Mouse (Mus musculus): ENCODE results near the gene Ccdc162. TPM values are rescaled to one million over a fixed set of nuclear protein-coding genes. Genes with fewer than 3 reads are reported as not detected.

The Ccdc162 gene
- total and polyA plus RNA-seq, 3 experiments = 0.60 TPM; not detected in 2

DNA sequence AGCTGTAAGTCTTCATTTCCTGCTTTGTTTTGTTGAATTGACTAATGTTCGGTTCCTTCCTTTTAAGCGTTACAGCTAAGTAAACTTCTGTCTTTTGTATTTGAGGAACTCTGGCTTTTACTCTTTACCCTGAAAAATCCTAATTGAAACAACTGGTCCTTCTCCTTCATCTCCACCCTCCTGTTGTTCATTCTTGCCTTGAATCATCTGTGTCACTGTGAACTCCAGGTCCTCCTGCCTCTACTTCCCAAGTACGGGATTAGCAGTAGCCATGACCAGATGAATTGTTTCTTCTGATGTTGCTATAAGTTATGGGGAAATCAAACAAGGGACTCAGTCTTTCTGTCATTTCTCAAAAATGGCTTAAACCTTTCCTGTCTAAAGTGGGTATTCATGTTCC lies 193.0 kb downstream of the Ccdc162 start:
- TF ChIP-seq GATA2 (IDR thresholded peaks at IDR 0.05; ENCODE audit: borderline replicate concordance, low read depth, low read length) (no peak), POLR2AphosphoS5 (IDR thresholded peaks at IDR 0.05; ENCODE audit: insufficient replicate concordance, low read depth, low read length) (no peak), GATA1 (IDR thresholded peaks at IDR 0.05; ENCODE audit: borderline replicate concordance, low read length) (no peak), CTCF (IDR thresholded peaks at IDR 0.05; ENCODE audit: low read depth, low read length) (no peak), TAL1 (conservative IDR thresholded peaks at IDR 0.05; ENCODE audit: low read depth, low read length) (no peak)
- Histone ChIP-seq H3K4me3 (ENCODE audit: low read depth, low read length) (no peak overlapping the region), H3K36me3 (replicated peaks) (peaks cover 50% of the 10 kb centered on the region), H3K9me3 (replicated peaks) (no peaks in the 10 kb centered on the region), H3K4me1 (ENCODE audit: insufficient read depth, low read depth, low read length) (peaks cover 45% of the 10 kb centered on the region), H3K27me3 (ENCODE audit: insufficient read depth, low read length) (no peaks in the 10 kb centered on the region)
- DNase-seq (ENCODE audit: low spot score) (no peak), ATAC-seq (ENCODE audit: extremely low read depth, insufficient number of reproducible peaks, low FRiP score, poor library complexity, severe bottlenecking) (no peak)

GRCm38 (mm10) chr10:41520410-41520673 lies 196.1 kb downstream of the Ccdc162 start:
- Histone ChIP-seq H3K36me3 (replicated peaks) (peaks cover 26% of the 10 kb centered on the region), H3K27me3 (ENCODE audit: insufficient read depth, low read length) (no peaks in the 10 kb centered on the region), H3K9me3 (replicated peaks) (no peaks in the 10 kb centered on the region), H3K4me3 (ENCODE audit: low read depth, low read length) (peak overlapping the region; percentile 96), H3K4me1 (ENCODE audit: insufficient read depth, low read depth, low read length) (peaks cover 38% of the 10 kb centered on the region)
- no peak for ATAC-seq (ENCODE audit: extremely low read depth, insufficient number of reproducible peaks, low FRiP score, poor library complexity, severe bottlenecking)
- DNase-seq (ENCODE audit: low spot score) = no peak
- TF ChIP-seq TAL1 (conservative IDR thresholded peaks at IDR 0.05; ENCODE audit: low read depth, low read length) = no peak
- TF ChIP-seq POLR2AphosphoS5 (IDR thresholded peaks at IDR 0.05; ENCODE audit: insufficient replicate concordance, low read depth, low read length) = no peak
- no peak for TF ChIP-seq GATA1 (IDR thresholded peaks at IDR 0.05; ENCODE audit: borderline replicate concordance, low read length)
- no peak for TF ChIP-seq CTCF (IDR thresholded peaks at IDR 0.05; ENCODE audit: low read depth, low read length)
- no peak for TF ChIP-seq GATA2 (IDR thresholded peaks at IDR 0.05; ENCODE audit: borderline replicate concordance, low read depth, low read length)

GRCm38 (mm10) chr10:41519640-41520409 lies 196.6 kb downstream of the Ccdc162 start:
- ATAC-seq (ENCODE audit: extremely low read depth, insufficient number of reproducible peaks, low FRiP score, poor library complexity, severe bottlenecking) (no peak), DNase-seq (ENCODE audit: low spot score) (peak; percentile 42)
- TF ChIP-seq GATA2 (IDR thresholded peaks at IDR 0.05; ENCODE audit: borderline replicate concordance, low read depth, low read length) (no peak), CTCF (IDR thresholded peaks at IDR 0.05; ENCODE audit: low read depth, low read length) (no peak), POLR2AphosphoS5 (IDR thresholded peaks at IDR 0.05; ENCODE audit: insufficient replicate concordance, low read depth, low read length) (no peak), TAL1 (conservative IDR thresholded peaks at IDR 0.05; ENCODE audit: low read depth, low read length) (no peak), GATA1 (IDR thresholded peaks at IDR 0.05; ENCODE audit: borderline replicate concordance, low read length) (no peak)

GRCm38 (mm10) chr10:41518981-41519618 lies 197.3 kb downstream of the Ccdc162 start, which contains the start of gene Cd164:
Cd164 (plus strand) TSS chr10:41519414.
- Histone ChIP-seq H3K36me3 (replicated peaks) (peaks cover 18% of the 10 kb centered on the region), H3K9me3 (replicated peaks) (no peaks in the 10 kb centered on the region)
- peak; percentile 77 for ATAC-seq (ENCODE audit: extremely low read depth, insufficient number of reproducible peaks, low FRiP score, poor library complexity, severe bottlenecking)

More at GRCm38 (mm10) chr10:41519640-41520409, 196.6 kb downstream of the Ccdc162 start:
- no peaks in the 10 kb centered on the region for H3K9me3 ChIP-seq (replicated peaks)
- H3K36me3 ChIP-seq (replicated peaks) = peaks cover 23% of the 10 kb centered on the region
- H3K4me3 ChIP-seq (ENCODE audit: low read depth, low read length) = peak overlapping the region; percentile 96
- no peaks in the 10 kb centered on the region; the same call in 1 of the 2 replicates for H3K27me3 ChIP-seq (ENCODE audit: insufficient read depth, low read length)
- peaks cover 34% of the 10 kb centered on the region for H3K4me1 ChIP-seq (ENCODE audit: insufficient read depth, low read depth, low read length)

GRCm38 (mm10) chr10:41518508-41518980 lies 197.9 kb downstream of the Ccdc162 start:
- Histone ChIP-seq H3K4me1 (ENCODE audit: insufficient read depth, low read depth, low read length) (peaks cover 24% of the 10 kb centered on the region), H3K36me3 (replicated peaks) (peaks cover 14% of the 10 kb centered on the region), H3K27me3 (ENCODE audit: insufficient read depth, low read length) (peaks cover 4% of the 10 kb centered on the region), H3K4me3 (ENCODE audit: low read depth, low read length) (peak overlapping the region; percentile 96), H3K9me3 (replicated peaks) (no peaks in the 10 kb centered on the region)
- TF ChIP-seq CTCF (IDR thresholded peaks at IDR 0.05; ENCODE audit: low read depth, low read length) (no peak), GATA1 (IDR thresholded peaks at IDR 0.05; ENCODE audit: borderline replicate concordance, low read length) (no peak), POLR2AphosphoS5 (IDR thresholded peaks at IDR 0.05; ENCODE audit: insufficient replicate concordance, low read depth, low read length) (no peak), GATA2 (IDR thresholded peaks at IDR 0.05; ENCODE audit: borderline replicate concordance, low read depth, low read length) (no peak), TAL1 (conservative IDR thresholded peaks at IDR 0.05; ENCODE audit: low read depth, low read length) (no peak)
- peak; percentile 61 for ATAC-seq (ENCODE audit: extremely low read depth, insufficient number of reproducible peaks, low FRiP score, poor library complexity, severe bottlenecking)
- peak; percentile 49 for DNase-seq (ENCODE audit: low spot score)

More at GRCm38 (mm10) chr10:41518981-41519618, 197.3 kb downstream of the Ccdc162 start, which contains the start of gene Cd164:
- H3K27me3 ChIP-seq (ENCODE audit: insufficient read depth, low read length) = no peaks in the 10 kb centered on the region; the same call in 1 of the 2 replicates
- H3K4me1 ChIP-seq (ENCODE audit: insufficient read depth, low read depth, low read length) = peaks cover 29% of the 10 kb centered on the region
- peak; percentile 82 for DNase-seq (ENCODE audit: low spot score)
- H3K4me3 ChIP-seq (ENCODE audit: low read depth, low read length) = peak within 1 kb of the TSS; percentile 96
- TF ChIP-seq GATA2 (IDR thresholded peaks at IDR 0.05; ENCODE audit: borderline replicate concordance, low read depth, low read length) (no peak), CTCF (IDR thresholded peaks at IDR 0.05; ENCODE audit: low read depth, low read length) (no peak), GATA1 (IDR thresholded peaks at IDR 0.05; ENCODE audit: borderline replicate concordance, low read length) (no peak), POLR2AphosphoS5 (IDR thresholded peaks at IDR 0.05; ENCODE audit: insufficient replicate concordance, low read depth, low read length) (no peak), TAL1 (conservative IDR thresholded peaks at IDR 0.05; ENCODE audit: low read depth, low read length) (no peak)

GRCm38 (mm10) chr10:41514921-41515320 lies 201.5 kb downstream of the Ccdc162 start:
- no peaks in the 10 kb centered on the region for H3K9me3 ChIP-seq (replicated peaks)
- peaks cover 4% of the 10 kb centered on the region for H3K4me1 ChIP-seq (ENCODE audit: insufficient read depth, low read depth, low read length)
- DNase-seq (ENCODE audit: low spot score) = no peak
- no peak overlapping the region for H3K4me3 ChIP-seq (ENCODE audit: low read depth, low read length)
- TF ChIP-seq GATA1 (IDR thresholded peaks at IDR 0.05; ENCODE audit: borderline replicate concordance, low read length) (no peak), POLR2AphosphoS5 (IDR thresholded peaks at IDR 0.05; ENCODE audit: insufficient replicate concordance, low read depth, low read length) (no peak), GATA2 (IDR thresholded peaks at IDR 0.05; ENCODE audit: borderline replicate concordance, low read depth, low read length) (no peak), TAL1 (conservative IDR thresholded peaks at IDR 0.05; ENCODE audit: low read depth, low read length) (no peak), CTCF (IDR thresholded peaks at IDR 0.05; ENCODE audit: low read depth, low read length) (no peak)
- no peaks in the 10 kb centered on the region for H3K36me3 ChIP-seq (replicated peaks)
- H3K27me3 ChIP-seq (ENCODE audit: insufficient read depth, low read length) = peaks cover 27% of the 10 kb centered on the region
- no peak for ATAC-seq (ENCODE audit: extremely low read depth, insufficient number of reproducible peaks, low FRiP score, poor library complexity, severe bottlenecking)
